Mouse (Mus musculus): ENCODE data around the gene Slc12a9. TPM values are rescaled to one million over a fixed set of nuclear protein-coding genes. Genes with fewer than 3 reads are reported as not detected.

Slc12a9 gene
- total and polyA plus RNA-seq, 3 experiments, result 3.0 to 11.1 (median 7.9) TPM

DNA sequence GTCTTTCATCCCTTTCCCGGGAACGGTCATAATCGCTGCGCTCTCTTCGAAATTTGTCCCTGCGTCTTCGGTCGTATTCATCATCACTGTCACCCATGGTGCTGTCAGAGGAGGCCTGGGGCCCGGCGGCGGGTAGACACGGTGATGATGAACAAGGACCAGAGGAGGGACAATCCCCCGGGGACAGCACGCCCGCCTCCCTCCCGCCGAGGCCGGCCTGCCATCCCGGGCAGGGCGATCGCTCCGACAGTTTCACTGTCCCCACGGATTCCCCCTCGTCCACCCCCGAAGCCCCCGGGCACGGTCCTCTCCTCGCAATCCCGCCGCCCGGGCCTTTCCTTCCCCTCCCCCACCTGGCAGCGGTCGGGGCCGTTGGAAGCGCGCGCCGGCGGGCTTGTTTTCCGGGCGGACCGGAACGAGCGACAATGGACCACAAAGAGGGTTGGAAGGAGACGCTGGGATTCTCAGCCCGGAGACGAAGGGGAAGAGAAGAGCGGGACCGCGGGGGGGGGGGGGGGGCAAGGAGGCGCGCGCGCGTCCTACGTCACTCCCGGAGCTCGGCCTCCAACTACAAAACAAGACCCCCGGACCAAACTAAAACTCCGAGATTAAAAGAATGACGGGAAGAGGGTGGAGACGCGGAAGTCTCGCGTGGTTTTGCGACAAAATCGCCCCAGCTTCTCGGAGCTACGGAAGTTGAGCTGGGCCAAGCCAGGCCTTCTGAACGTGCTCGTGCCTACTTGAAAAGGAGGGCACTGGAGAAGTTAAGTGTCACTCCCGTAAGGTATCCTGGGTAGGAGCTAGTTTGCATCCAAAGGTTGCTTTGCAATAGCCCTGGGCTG is 26.1 kb downstream of the Slc12a9 start, which contains the start of gene Srrt (continued):
- peak; percentile 70 for TF ChIP-seq TCF12 (IDR thresholded peaks at IDR 0.05; ENCODE audit: low read depth, low read length)
- TF ChIP-seq SMC3 (IDR thresholded peaks at IDR 0.05; ENCODE audit: low read depth, low read length), result no peak
- peak; percentile 94 for TF ChIP-seq POLR2A (IDR thresholded peaks at IDR 0.05; ENCODE audit: low read depth, low read length)
- no peak for TF ChIP-seq JUND (conservative IDR thresholded peaks at IDR 0.05; ENCODE audit: low read depth, low read length)
- TF ChIP-seq ZMIZ1 (IDR thresholded peaks at IDR 0.05; ENCODE audit: low read depth, low read length), result no peak; the same call in 1 of the 2 replicates
- peak; percentile 83 for TF ChIP-seq POLR2AphosphoS2 (IDR thresholded peaks at IDR 0.05; ENCODE audit: low read depth, low read length)
- TF ChIP-seq HCFC1 (IDR thresholded peaks at IDR 0.05; ENCODE audit: low read depth, low read length), result peak; percentile 84
- TF ChIP-seq TBP (conservative IDR thresholded peaks at IDR 0.05; ENCODE audit: low read depth, low read length), result peak; percentile 86
- peak; percentile 70; the same call in 1 of the 2 replicates for TF ChIP-seq MXI1 (IDR thresholded peaks at IDR 0.05; ENCODE audit: low read depth, low read length)
- TF ChIP-seq RCOR1 (conservative IDR thresholded peaks at IDR 0.05; ENCODE audit: low read depth, low read length), result no peak
- peak; percentile 91 for TF ChIP-seq BHLHE40 (IDR thresholded peaks at IDR 0.05; ENCODE audit: low read depth, low read length)
- TF ChIP-seq KAT2A (IDR thresholded peaks at IDR 0.05; ENCODE audit: insufficient replicate concordance, low read length), result peak; percentile 69; the same call in 1 of the 2 replicates
- TF ChIP-seq MAZ (IDR thresholded peaks at IDR 0.05; ENCODE audit: low read depth, low read length), result peak; percentile 76

GRCm38 (mm10) chr5:137306439-137307005 is 26.9 kb downstream of the Slc12a9 start:
- dilution Hi-C loops (cut with MboI; ENCODE audit: extremely low pct_ligation_motif_present, extremely low pct_unique_long_range_greater_than_20kb, low sequenced_read_pairs) (no loop called here), in situ Hi-C loops (cut with MboI; ENCODE audit: low pct_ligation_motif_present, low pct_unique_long_range_greater_than_20kb, low sequenced_read_pairs) (no loop called here)
- Histone ChIP-seq H3K4me3 (replicated peaks in 1 of 3; ENCODE audit: low read depth in 2 of 3, low read length in 2 of 3, poor library complexity in 1 of 3) (peak overlapping the region; percentile 82 to 88 (median 83)), H3K9me3 (replicated peaks; ENCODE audit: low read length) (peaks cover 6% of the 10 kb centered on the region), H3K27ac (ENCODE audit: insufficient read depth, low read depth) (peak overlapping the region; percentile 89), H3K9ac (ENCODE audit: insufficient read depth, low read depth) (peak overlapping the region; percentile 89), H3K27me3 (replicated peaks) (no peaks in the 10 kb centered on the region), H3K36me3 (replicated peaks in 1 of 2; ENCODE audit: control insufficient read depth in 1 of 2, insufficient read depth in 1 of 2, low read length in 1 of 2) (peaks cover 24 to 61% of the 10 kb centered on the region in 2 experiments), H3K4me1 (ENCODE audit: control insufficient read depth in 1 of 2, insufficient read depth in 2 of 2) (peaks cover 12 to 56% of the 10 kb centered on the region in 2 experiments), H3K79me2 (replicated peaks; ENCODE audit: control insufficient read depth, extremely low read depth, insufficient read depth, poor library complexity, severe bottlenecking) (peaks cover 54% of the 10 kb centered on the region), H3K4me2 (ENCODE audit: insufficient read depth, low read depth, poor library complexity, severe bottlenecking) (peak overlapping the region; percentile 93)
- peak; percentile 56 for TF ChIP-seq SIN3A (IDR thresholded peaks at IDR 0.05; ENCODE audit: low read length)
- peak; percentile 11; the same call in 1 of the 2 replicates for TF ChIP-seq MAX (IDR thresholded peaks at IDR 0.05; ENCODE audit: low read length)
- TF ChIP-seq MYC (IDR thresholded peaks at IDR 0.05; ENCODE audit: low read depth, low read length), result no peak
- 0 out of 2 replicates have a peak, but pooled peaks have one; percentile 43 for TF ChIP-seq E2F4 (IDR thresholded peaks at IDR 0.05; ENCODE audit: insufficient replicate concordance, low read depth, low read length)
- no peak for DNase-seq (ENCODE audit: extremely low read depth)
